ENCODE assay signal across 9 mouse cellular contexts in genomic region chr9:95697808-95698207, GRCm38 (mm10). TPM values are rescaled to one million over a fixed set of nuclear protein-coding genes. Genes with fewer than 3 reads are reported as not detected.
A peak's percentile ranks its signal among the peaks of the same experiment; 100 is the strongest.
DNase-seq lines count a peak whose midpoint lies in the region; ATAC-seq and TF ChIP-seq lines count a peak whose summit lies in the region.
"Had no signal": no experiment of that assay in that cellular context is flagged by ENCODE, and none has a peak within 500 bp of the region (broad histone marks: within the 10 kb centered on the region; RNA-seq: fewer than 3 reads in every experiment).

No protein-coding gene starts in this region.

- no peaks in the 10 kb centered on the region for H3K27me3 ChIP-seq in intestine, postnatal 0 days (replicated peaks; ENCODE audit: control insufficient read depth, insufficient read depth, low read length)
- no peaks in the 10 kb centered on the region for H3K27me3 ChIP-seq in intestine, embryonic 15.5 days (replicated peaks)
- H3K27me3 ChIP-seq in stomach, postnatal 0 days (ENCODE audit: control insufficient read depth, insufficient read depth, low read length), result no peaks in the 10 kb centered on the region
- H3K27me3 ChIP-seq in midbrain, embryonic 16.5 days (ENCODE audit: control insufficient read depth, insufficient read depth, low read depth, low read length), result no peaks in the 10 kb centered on the region
- H3K27me3 ChIP-seq: limb, embryonic 13.5 days had no signal

- H3K9ac ChIP-seq in intestine, postnatal 0 days (ENCODE audit: low read depth, low read length), result no peak overlapping the region
- H3K9ac ChIP-seq in intestine, embryonic 15.5 days, result no peak overlapping the region
- H3K9ac ChIP-seq in stomach, postnatal 0 days (ENCODE audit: low read length), result no peak overlapping the region
- H3K9ac ChIP-seq in midbrain, embryonic 16.5 days (ENCODE audit: low read depth, low read length), result no peak overlapping the region
- H3K9ac ChIP-seq: limb, embryonic 13.5 days had no signal

- H3K36me3 ChIP-seq in intestine, postnatal 0 days (ENCODE audit: control insufficient read depth, insufficient read depth), result no peaks in the 10 kb centered on the region
- H3K36me3 ChIP-seq in intestine, embryonic 15.5 days, result no peaks in the 10 kb centered on the region
- H3K36me3 ChIP-seq in stomach, postnatal 0 days (ENCODE audit: control insufficient read depth, insufficient read depth, low read length), result no peaks in the 10 kb centered on the region
- no peaks in the 10 kb centered on the region for H3K36me3 ChIP-seq in midbrain, embryonic 16.5 days (ENCODE audit: control insufficient read depth, insufficient read depth, low read length)
- H3K36me3 ChIP-seq: limb, embryonic 13.5 days had no signal

- peak; percentile 15 for DNase-seq in 3134 (ENCODE audit: extremely low read depth, insufficient read length, low spot score)
- DNase-seq in B cell, adult 2 months, result peak; percentile 36 to 39
- DNase-seq in c-Kit-positive CD71-positive TER-119-negative erythroid progenitor cells, embryonic 14.5 days (ENCODE audit: low read depth), result peak; percentile 35
- peak; percentile 77 for DNase-seq in kidney, adult 9 months
- DNase-seq in stomach, postnatal 0 days (ENCODE audit: low spot score), result peak; percentile 27

- no peak for TF ChIP-seq EP300 in stomach, postnatal 0 days (optimal IDR thresholded peaks at IDR 0.05)

- 55% methylated on average over 2 of the region's 2 CpGs for WGBS in intestine, postnatal 0 days
- WGBS in intestine, embryonic 15.5 days, result 60% methylated on average over 2 of the region's 2 CpGs
- WGBS in stomach, postnatal 0 days, result 59% methylated on average over 2 of the region's 2 CpGs
- WGBS in midbrain, embryonic 16.5 days, result 63% methylated on average over 2 of the region's 2 CpGs

- no peak overlapping the region for H3K4me2 ChIP-seq in intestine, postnatal 0 days (replicated peaks; ENCODE audit: low read depth)
- no peak overlapping the region for H3K4me2 ChIP-seq in intestine, embryonic 15.5 days (replicated peaks)
- H3K4me2 ChIP-seq in stomach, postnatal 0 days (replicated peaks; ENCODE audit: low read depth), result no peak overlapping the region
- no peak overlapping the region for H3K4me2 ChIP-seq in midbrain, embryonic 16.5 days (ENCODE audit: low read length)
- H3K4me2 ChIP-seq: limb, embryonic 13.5 days had no signal

- peak; percentile 75 for TF ChIP-seq CTCF in intestine, postnatal 0 days (IDR thresholded peaks at IDR 0.05; ENCODE audit: low read depth)
- TF ChIP-seq CTCF in stomach, postnatal 0 days (IDR thresholded peaks at IDR 0.05; ENCODE audit: low read depth), result peak; percentile 79

- H3K4me3 ChIP-seq in intestine, postnatal 0 days (ENCODE audit: low read depth, low read length), result no peak overlapping the region
- no peak overlapping the region for H3K4me3 ChIP-seq in intestine, embryonic 15.5 days (replicated peaks)
- no peak overlapping the region for H3K4me3 ChIP-seq in stomach, postnatal 0 days (ENCODE audit: low read depth, low read length)
- no peak overlapping the region for H3K4me3 ChIP-seq in midbrain, embryonic 16.5 days (ENCODE audit: low read depth, low read length)
- H3K4me3 ChIP-seq: limb, embryonic 13.5 days had no signal

- H3K4me1 ChIP-seq in intestine, postnatal 0 days (replicated peaks; ENCODE audit: control insufficient read depth, insufficient read depth, low read length), result no peaks in the 10 kb centered on the region
- no peaks in the 10 kb centered on the region for H3K4me1 ChIP-seq in intestine, embryonic 15.5 days (replicated peaks)
- no peaks in the 10 kb centered on the region for H3K4me1 ChIP-seq in stomach, postnatal 0 days (replicated peaks; ENCODE audit: control insufficient read depth, insufficient read depth)
- H3K4me1 ChIP-seq in midbrain, embryonic 16.5 days (ENCODE audit: control insufficient read depth, insufficient read depth, low read length), result no peaks in the 10 kb centered on the region

- ATAC-seq in intestine, postnatal 0 days, result no peak
- no peak for ATAC-seq in intestine, embryonic 15.5 days
- no peak for ATAC-seq in stomach, postnatal 0 days (ENCODE audit: low FRiP score, low TSS enrichment)
- ATAC-seq in midbrain, embryonic 16.5 days, result no peak

- H3K27ac ChIP-seq in intestine, postnatal 0 days (ENCODE audit: low read depth, low read length), result no peak overlapping the region
- H3K27ac ChIP-seq in intestine, embryonic 15.5 days, result no peak overlapping the region
- no peak overlapping the region for H3K27ac ChIP-seq in stomach, postnatal 0 days (replicated peaks)
- no peak overlapping the region for H3K27ac ChIP-seq in midbrain, embryonic 16.5 days (ENCODE audit: low read length)
- H3K27ac ChIP-seq: limb, embryonic 13.5 days had no signal

- H3K9me3 ChIP-seq in intestine, postnatal 0 days (ENCODE audit: control insufficient read depth), result no peaks in the 10 kb centered on the region
- H3K9me3 ChIP-seq in intestine, embryonic 15.5 days, result no peaks in the 10 kb centered on the region
- H3K9me3 ChIP-seq in stomach, postnatal 0 days (ENCODE audit: control insufficient read depth, low read length), result no peaks in the 10 kb centered on the region
- no peaks in the 10 kb centered on the region for H3K9me3 ChIP-seq in midbrain, embryonic 16.5 days (replicated peaks; ENCODE audit: control insufficient read depth, low read length, poor library complexity, severe bottlenecking)
- H3K9me3 ChIP-seq: limb, embryonic 13.5 days had no signal

RNA-seq across cellular contexts. Expression of gene Trpc1, which starts 52.4 kb away (rescaled TPM):
- 1.8 and 2.0 TPM in 2 replicates for polyA plus RNA-seq in intestine, postnatal 0 days (2015; fragmentation: Nextera tagmentation; extraction: Ambion mirVana)
- 2.5 and 3.0 TPM in 2 replicates for polyA plus RNA-seq in intestine, embryonic 15.5 days (2015; fragmentation: Nextera tagmentation; extraction: Ambion mirVana)
- polyA plus RNA-seq in stomach, postnatal 0 days (2015; fragmentation: Nextera tagmentation; extraction: Ambion mirVana), result 1.2 and 1.3 TPM in 2 replicates
- polyA plus RNA-seq in midbrain, embryonic 16.5 days (2015; fragmentation: Nextera tagmentation; extraction: Ambion mirVana), result 8.3 TPM in 2 replicates

Comparison
In these comparisons a context has a peak if more than half of its experiments do, and no peak if none do; other contexts are left out.
1. DNase-seq: peak in every context shown above with its lines; median percentile 77 in kidney, adult 9 months; 38 in B cell, adult 2 months; 35 in c-Kit-positive CD71-positive TER-119-negative erythroid progenitor cells, embryonic 14.5 days; 27 in stomach, postnatal 0 days; 15 in 3134.